Mouse (Mus musculus) stomach, postnatal 0 days (tissue): ENCODE data around the gene Uvrag.

Experiments
- CTCF ChIP-seq: IDR thresholded peaks from 2 replicates; pipeline ENCODE4 v1.5.1; 2016; ENCODE audit warnings: antibody characterized with exemption, low read depth, mild to moderate bottlenecking, moderate library complexity
- EP300 ChIP-seq: optimal IDR thresholded peaks from 2 replicates; pipeline ENCODE3; 2016; ENCODE audit warnings: antibody characterized with exemption

DNA sequence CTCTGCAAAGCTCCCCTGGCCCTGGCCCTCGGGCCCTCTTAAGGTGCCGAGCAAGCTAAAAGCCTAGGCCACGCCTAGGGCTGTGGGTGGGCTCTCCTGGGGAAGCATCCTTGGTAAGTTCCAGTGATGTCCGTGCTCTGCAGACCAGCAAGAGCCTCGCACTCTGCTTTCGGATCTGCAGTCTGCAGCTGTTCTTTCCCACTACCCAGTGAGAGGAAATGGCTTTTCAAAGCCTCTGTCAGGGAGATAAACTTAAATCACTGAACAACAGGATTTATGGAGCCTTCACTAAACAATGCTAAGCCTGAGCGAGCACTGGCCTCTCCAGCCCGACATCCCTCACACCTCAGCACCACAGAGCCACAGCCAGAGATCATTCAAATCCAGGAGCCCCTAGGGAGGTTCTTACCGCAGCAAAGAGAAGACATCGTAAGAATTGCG lies 75.5 kb downstream of the Uvrag start:
- TF ChIP-seq CTCF, result no peak
- no peak for TF ChIP-seq EP300
